Mouse (Mus musculus) forebrain, embryonic 11.5 days (tissue): Measurements from ENCODE around the gene Exosc7. TPM values are rescaled to one million over a fixed set of nuclear protein-coding genes. Genes with fewer than 3 reads are reported as not detected.

Experiments
- ATAC-seq: fragments of 200-750 bp; cut with Nextera tagmentation; replicated peaks from 2 replicates; pipeline ENCODE4 v1.8.0; 2017; ENCODE audit warnings: moderate TSS enrichment; ENCODE audit not compliant: low FRiP score
- DNase-seq: peaks from one replicate; pipeline ENCODE4 v3.0.0-alpha.2; 2017; ENCODE audit warnings: low spot score
- H3K27ac ChIP-seq: fragments of 300-500 bp; sonication (generic); 2 replicates; pipeline ENCODE4 v1.5.1; 2014; ENCODE audit warnings: low read depth, low read length
- H3K27me3 ChIP-seq: fragments of 300-500 bp; sonication (generic); 2 replicates; pipeline ENCODE4 v1.6.1; 2014; ENCODE audit warnings: mild to moderate bottlenecking, low read length, mixed read lengths; ENCODE audit not compliant: control insufficient read depth, insufficient read depth
- H3K36me3 ChIP-seq: fragments of 300-500 bp; sonication (generic); 2 replicates; pipeline ENCODE4 v1.6.1; 2014; ENCODE audit warnings: mild to moderate bottlenecking, low read length, moderate library complexity, mixed read lengths; ENCODE audit not compliant: control insufficient read depth, insufficient read depth
- H3K4me1 ChIP-seq: fragments of 300-500 bp; sonication (generic); replicated peaks from 2 replicates; pipeline ENCODE4 v1.6.1; 2014; ENCODE audit warnings: low read length, mixed read lengths; ENCODE audit not compliant: control insufficient read depth, insufficient read depth
- H3K4me2 ChIP-seq: fragments of 300-500 bp; sonication (generic); 2 replicates; pipeline ENCODE4 v1.6.1; 2014; ENCODE audit warnings: low read depth, mild to moderate bottlenecking, low read length, moderate library complexity, mixed read lengths; ENCODE audit not compliant: severe bottlenecking
- H3K4me3 ChIP-seq: fragments of 300-500 bp; sonication (generic); 2 replicates; pipeline ENCODE4 v1.5.1; 2014; ENCODE audit warnings: low read depth, low read length
- H3K9ac ChIP-seq: fragments of 300-500 bp; sonication (generic); 2 replicates; pipeline ENCODE4 v1.6.1; 2014; ENCODE audit warnings: low read length
- H3K9me3 ChIP-seq: fragments of 300-500 bp; sonication (generic); 2 replicates; pipeline ENCODE4 v1.6.1; 2016; ENCODE audit warnings: low read length, mixed read lengths; ENCODE audit not compliant: control insufficient read depth
- WGBS: fragments of 180-500 bp; shearing (Covaris S2); extraction: QIAGEN DNeasy Blood & Tissue Kit; methylation state at CpG from one replicate; pipeline ENCODE4 v1.1.7; 2014; 5-methylcytosine and 5-hydroxymethylcytosine counted together
- polyA plus RNA-seq: library from polyadenylated mRNA; unstranded; fragments of >200 nt; fragmentation: Nextera tagmentation; extraction: Ambion mirVana; gene quantifications from 2 replicates; pipeline ENCODE4 v1.2.1, GENCODE M21; 2014

The Exosc7 gene
- polyA plus RNA-seq, 1 experiment from 2014 or later: 133 TPM

- DNase-seq (no peak), ATAC-seq (no peak)
- H3K9ac ChIP-seq: no peak overlapping the region
- no peak overlapping the region for H3K4me2 ChIP-seq
- H3K36me3 ChIP-seq: peaks cover 3% of the 10 kb centered on the region; the same call in 1 of the 2 replicates
- 90% methylated on average over 6 of the region's 6 CpGs for WGBS
- H3K27ac ChIP-seq: no peak overlapping the region
- no peaks in the 10 kb centered on the region for H3K27me3 ChIP-seq
- no peak overlapping the region for H3K4me3 ChIP-seq
- H3K4me1 ChIP-seq: no peaks in the 10 kb centered on the region
- H3K9me3 ChIP-seq: no peaks in the 10 kb centered on the region
These were observed 10.8 kb downstream of the Exosc7 start for GRCm38 (mm10) chr9:123123571-123124412.

- H3K9me3 ChIP-seq: no peaks in the 10 kb centered on the region
- no peak overlapping the region for H3K4me3 ChIP-seq
- H3K4me1 ChIP-seq: no peaks in the 10 kb centered on the region
- WGBS: 93% methylated on average over 2 of the region's 2 CpGs
- no peak overlapping the region for H3K4me2 ChIP-seq
- no peaks in the 10 kb centered on the region for H3K27me3 ChIP-seq
- H3K36me3 ChIP-seq: peaks cover 3% of the 10 kb centered on the region; the same call in 1 of the 2 replicates
- no peak overlapping the region for H3K27ac ChIP-seq
- H3K9ac ChIP-seq: no peak overlapping the region
- DNase-seq (no peak), ATAC-seq (no peak)
These were observed 11.5 kb downstream of the Exosc7 start for GRCm38 (mm10) chr9:123124413-123124981.

GRCm38 (mm10) chr9:123127663-123128062, 14.6 kb downstream of the Exosc7 start:
- no peak for DNase-seq
- H3K4me1 ChIP-seq: no peaks in the 10 kb centered on the region
- no peaks in the 10 kb centered on the region for H3K9me3 ChIP-seq
- no peak overlapping the region for H3K27ac ChIP-seq
- ATAC-seq: no peak
- H3K27me3 ChIP-seq: no peaks in the 10 kb centered on the region
- no peak overlapping the region for H3K9ac ChIP-seq
- WGBS: 95% methylated on average over 6 of the region's 6 CpGs
- no peak overlapping the region for H3K4me2 ChIP-seq
- H3K36me3 ChIP-seq: peaks cover 5% of the 10 kb centered on the region; the same call in 1 of the 2 replicates
- no peak overlapping the region for H3K4me3 ChIP-seq

- Histone ChIP-seq H3K9me3 (no peaks in the 10 kb centered on the region), H3K4me1 (no peaks in the 10 kb centered on the region), H3K9ac (no peak overlapping the region), H3K4me2 (no peak overlapping the region), H3K27ac (no peak overlapping the region), H3K27me3 (no peaks in the 10 kb centered on the region), H3K4me3 (no peak overlapping the region), H3K36me3 (peaks cover 16% of the 10 kb centered on the region; the same call in 1 of the 2 replicates)
- WGBS: 93% methylated on average over 3 of the region's 3 CpGs
- DNase-seq (no peak), ATAC-seq (no peak)
These were observed 20.0 kb downstream of the Exosc7 start for GRCm38 (mm10) chr9:123132994-123133393.

- H3K4me2 ChIP-seq: no peak overlapping the region
- no peak for ATAC-seq
- H3K4me1 ChIP-seq: no peaks in the 10 kb centered on the region
- no peaks in the 10 kb centered on the region for H3K9me3 ChIP-seq
- H3K9ac ChIP-seq: no peak overlapping the region
- no peak overlapping the region for H3K27ac ChIP-seq
- DNase-seq: no peak
- WGBS: 89% methylated on average over 7 of the region's 7 CpGs
- H3K4me3 ChIP-seq: no peak overlapping the region
- H3K36me3 ChIP-seq: peaks cover 11% of the 10 kb centered on the region; the same call in 1 of the 2 replicates
- H3K27me3 ChIP-seq: no peaks in the 10 kb centered on the region
These were observed 24.1 kb downstream of the Exosc7 start for GRCm38 (mm10) chr9:123136953-123137682.

GRCm38 (mm10) chr9:123138891-123139474, 26.0 kb downstream of the Exosc7 start:
- 86% methylated on average over 5 of the region's 5 CpGs for WGBS
- H3K9ac ChIP-seq: no peak overlapping the region
- no peak overlapping the region for H3K4me2 ChIP-seq
- ATAC-seq (no peak), DNase-seq (no peak)
- H3K27ac ChIP-seq: no peak overlapping the region
- peaks cover 7% of the 10 kb centered on the region; the same call in 1 of the 2 replicates for H3K36me3 ChIP-seq
- H3K27me3 ChIP-seq: no peaks in the 10 kb centered on the region
- H3K4me1 ChIP-seq: no peaks in the 10 kb centered on the region
- H3K9me3 ChIP-seq: peaks cover 2% of the 10 kb centered on the region; the same call in 1 of the 2 replicates
- no peak overlapping the region for H3K4me3 ChIP-seq

- no peak overlapping the region for H3K4me3 ChIP-seq
- no peaks in the 10 kb centered on the region for H3K27me3 ChIP-seq
- no peak overlapping the region for H3K27ac ChIP-seq
- WGBS: 92% methylated on average over 4 of the region's 4 CpGs
- no peak overlapping the region for H3K9ac ChIP-seq
- H3K4me1 ChIP-seq: no peaks in the 10 kb centered on the region
- peaks cover 5% of the 10 kb centered on the region; the same call in 1 of the 2 replicates for H3K36me3 ChIP-seq
- peaks cover 2% of the 10 kb centered on the region; the same call in 1 of the 2 replicates for H3K9me3 ChIP-seq
- ATAC-seq (no peak), DNase-seq (no peak)
- H3K4me2 ChIP-seq: no peak overlapping the region
These were observed 27.0 kb downstream of the Exosc7 start for GRCm38 (mm10) chr9:123139887-123140614.

- DNase-seq (no peak), ATAC-seq (no peak)
- Histone ChIP-seq H3K9me3 (peaks cover 2% of the 10 kb centered on the region; the same call in 1 of the 2 replicates), H3K4me2 (no peak overlapping the region), H3K4me1 (no peaks in the 10 kb centered on the region), H3K27me3 (no peaks in the 10 kb centered on the region), H3K36me3 (no peaks in the 10 kb centered on the region; the same call in 1 of the 2 replicates), H3K9ac (no peak overlapping the region), H3K27ac (no peak overlapping the region), H3K4me3 (no peak overlapping the region)
- WGBS: 85% methylated on average over 5 of the region's 5 CpGs
These were observed 35.4 kb downstream of the Exosc7 start for GRCm38 (mm10) chr9:123148430-123148829.
